Comparison of ENCODE assay signal across 24 mouse cellular contexts in genomic region chr13:40136096-40136495, GRCm38 (mm10).
DNase-seq lines count a peak whose midpoint lies in the region; ATAC-seq and TF ChIP-seq lines count a peak whose summit lies in the region.
"Had no signal": no experiment of that assay in that cellular context is flagged by ENCODE, and none has a peak within 500 bp of the region (broad histone marks: within the 10 kb centered on the region; RNA-seq: fewer than 3 reads in every experiment).

No protein-coding gene starts in this region.

- no peak overlapping the region for H3K9ac ChIP-seq in embryonic facial prominence, embryonic 14.5 days (ENCODE audit: low read depth, low read length)
- H3K9ac ChIP-seq in kidney, postnatal 0 days (ENCODE audit: low read depth, low read length), result no peak overlapping the region
- H3K9ac ChIP-seq: embryonic facial prominence, embryonic 15.5 days; forebrain, postnatal 0 days; hindbrain, embryonic 14.5 days; liver, postnatal 0 days; midbrain, embryonic 15.5 days had no signal

- no peaks in the 10 kb centered on the region; the same call in 1 of the 2 replicates for H3K4me1 ChIP-seq in embryonic facial prominence, embryonic 14.5 days (ENCODE audit: control insufficient read depth, insufficient read depth, low read length)
- H3K4me1 ChIP-seq in embryonic facial prominence, embryonic 10.5 days, result peaks cover 4% of the 10 kb centered on the region
- H3K4me1 ChIP-seq in kidney, postnatal 0 days (replicated peaks; ENCODE audit: insufficient read depth, low read length), result no peaks in the 10 kb centered on the region
- H3K4me1 ChIP-seq: embryonic facial prominence, embryonic 15.5 days; megakaryocyte, embryonic 14.5 days; midbrain, embryonic 15.5 days had no signal

- no peak for ATAC-seq in embryonic facial prominence, embryonic 14.5 days (ENCODE audit: low read depth)
- ATAC-seq in kidney, postnatal 0 days (replicated peaks; ENCODE audit: low FRiP score, low read depth), result 0 out of 2 replicates have a peak, but pooled peaks have one; percentile 49
- ATAC-seq in megakaryocyte progenitor cell, adult 5-6 weeks (replicated peaks; ENCODE audit: poor library complexity), result peak; percentile 54; the same call in 1 of the 2 replicates
- ATAC-seq: forebrain, postnatal 0 days; liver, postnatal 0 days; midbrain, embryonic 15.5 days had no signal

- H3K9me3 ChIP-seq in embryonic facial prominence, embryonic 14.5 days (ENCODE audit: control insufficient read depth, low read length), result no peaks in the 10 kb centered on the region
- no peaks in the 10 kb centered on the region for H3K9me3 ChIP-seq in embryonic facial prominence, embryonic 10.5 days
- no peaks in the 10 kb centered on the region for H3K9me3 ChIP-seq in kidney, postnatal 0 days (replicated peaks; ENCODE audit: low read length)
- H3K9me3 ChIP-seq: embryonic facial prominence, embryonic 15.5 days; midbrain, embryonic 15.5 days had no signal

- H3K36me3 ChIP-seq in embryonic facial prominence, embryonic 14.5 days (ENCODE audit: control insufficient read depth, insufficient read depth, low read length), result no peaks in the 10 kb centered on the region
- no peaks in the 10 kb centered on the region for H3K36me3 ChIP-seq in embryonic facial prominence, embryonic 10.5 days (replicated peaks)
- H3K36me3 ChIP-seq in kidney, postnatal 0 days (ENCODE audit: insufficient read depth, low read length), result no peaks in the 10 kb centered on the region
- H3K36me3 ChIP-seq: embryonic facial prominence, embryonic 15.5 days; G1E; midbrain, embryonic 15.5 days had no signal

- H3K27me3 ChIP-seq in embryonic facial prominence, embryonic 14.5 days (replicated peaks; ENCODE audit: control insufficient read depth, insufficient read depth, low read length), result no peaks in the 10 kb centered on the region
- no peaks in the 10 kb centered on the region for H3K27me3 ChIP-seq in embryonic facial prominence, embryonic 10.5 days (replicated peaks; ENCODE audit: low read depth, poor library complexity, severe bottlenecking)
- no peaks in the 10 kb centered on the region for H3K27me3 ChIP-seq in kidney, postnatal 0 days (ENCODE audit: insufficient read depth, low read length)
- H3K27me3 ChIP-seq: embryonic facial prominence, embryonic 15.5 days; megakaryocyte, embryonic 14.5 days; midbrain, embryonic 15.5 days had no signal

- H3K4me2 ChIP-seq in embryonic facial prominence, embryonic 14.5 days (ENCODE audit: low read depth, low read length), result no peak overlapping the region
- no peak overlapping the region; the same call in 1 of the 2 replicates for H3K4me2 ChIP-seq in kidney, postnatal 0 days (ENCODE audit: low read length)
- H3K4me2 ChIP-seq: embryonic facial prominence, embryonic 15.5 days; heart, embryonic 11.5 days; hindbrain, embryonic 14.5 days; midbrain, embryonic 15.5 days had no signal

- H3K27ac ChIP-seq in embryonic facial prominence, embryonic 14.5 days (replicated peaks; ENCODE audit: low read depth, low read length), result no peak overlapping the region
- no peak overlapping the region for H3K27ac ChIP-seq in embryonic facial prominence, embryonic 10.5 days (replicated peaks)
- no peak overlapping the region for H3K27ac ChIP-seq in kidney, postnatal 0 days
- H3K27ac ChIP-seq: embryonic facial prominence, embryonic 15.5 days; hindbrain, embryonic 14.5 days; layer of hippocampus, adult 2 months; midbrain, embryonic 15.5 days had no signal

- no peak overlapping the region for H3K4me3 ChIP-seq in embryonic facial prominence, embryonic 14.5 days (ENCODE audit: low read depth, low read length)
- no peak overlapping the region for H3K4me3 ChIP-seq in embryonic facial prominence, embryonic 10.5 days
- no peak overlapping the region for H3K4me3 ChIP-seq in kidney, postnatal 0 days (replicated peaks; ENCODE audit: low read depth, low read length)
- H3K4me3 ChIP-seq: embryonic facial prominence, embryonic 15.5 days; layer of hippocampus, adult 2 months; megakaryocyte, embryonic 14.5 days; midbrain, embryonic 15.5 days; myocyte had no signal

- TF ChIP-seq CTCF in kidney, postnatal 0 days (IDR thresholded peaks at IDR 0.05; ENCODE audit: low read depth), result no peak

- 32% methylated on average over 3 of the region's 3 CpGs for WGBS in embryonic facial prominence, embryonic 14.5 days
- WGBS in embryonic facial prominence, embryonic 10.5 days, result 29% methylated on average over 3 of the region's 3 CpGs
- 31% methylated on average over 3 of the region's 3 CpGs for WGBS in kidney, postnatal 0 days

- peak; percentile 6 for DNase-seq in embryonic facial prominence, embryonic 14.5 days (ENCODE audit: low spot score)
- no peak for DNase-seq in embryonic facial prominence, embryonic 10.5 days (ENCODE audit: low spot score)
- peak; percentile 72 for DNase-seq in kidney, postnatal 0 days (ENCODE audit: low spot score)
- no peak for DNase-seq in kidney, adult 8-10 months
- peak; percentile 8 for DNase-seq in embryo, embryonic 10 days (ENCODE audit: low spot score)
- DNase-seq in frontal cortex, adult 2 months (ENCODE audit: extremely low spot score in 1 of 2, low spot score in 1 of 2), result no peak
- no peak for DNase-seq in right cerebral cortex, adult 18-20 months
- DNase-seq: adrenal gland, postnatal 25 days; cerebellum, adult 18-20 months; cerebellum, postnatal 36 days; forebrain, postnatal 0 days; heart, postnatal 10 days; kidney, postnatal 14 days; liver, postnatal 0 days; lung, postnatal 10 days had no signal

Comparison
In these comparisons a context has a peak if more than half of its experiments do, and no peak if none do; other contexts are left out.
1. DNase-seq: peak in embryonic facial prominence, embryonic 14.5 days (single experiment), kidney, postnatal 0 days (single experiment) and embryo, embryonic 10 days (single experiment); none in embryonic facial prominence, embryonic 10.5 days (single experiment), kidney, adult 8-10 months (0 of 2), frontal cortex, adult 2 months (0 of 2) and right cerebral cortex, adult 18-20 months (single experiment).